Mouse (Mus musculus): ENCODE data around the gene Lsamp. TPM values are rescaled to one million over a fixed set of nuclear protein-coding genes. Genes with fewer than 3 reads are reported as not detected.

Gene Lsamp
- polyA plus RNA-seq (2015; fragmentation: Nextera tagmentation; extraction: Ambion mirVana), result 4.0 and 4.2 TPM in 2 replicates

GRCm38 (mm10) chr16:39984205-39984634, at the start of gene Lsamp:
Lsamp (plus strand) TSS chr16:39984361.
- no peaks in the 10 kb centered on the region for H3K27me3 ChIP-seq (replicated peaks)
- no peak within 1 kb of the TSS for H3K27ac ChIP-seq
- ATAC-seq, result peak; percentile 96
- peak within 1 kb of the TSS; percentile 95 for H3K4me2 ChIP-seq (replicated peaks)
- H3K4me1 ChIP-seq (replicated peaks), result 0 out of 2 replicates have a peak, but pooled peaks cover 4% of the 10 kb centered on the region
- peak within 1 kb of the TSS; percentile 44 for H3K4me3 ChIP-seq (replicated peaks)
- peak within 1 kb of the TSS; percentile 30; the same call in 1 of the 2 replicates for H3K9ac ChIP-seq
- H3K36me3 ChIP-seq, result no peaks in the 10 kb centered on the region
- H3K9me3 ChIP-seq, result no peaks in the 10 kb centered on the region
- 1% methylated on average over 24 of the region's 24 CpGs for WGBS

- no peak for ATAC-seq
- H3K36me3 ChIP-seq, result no peaks in the 10 kb centered on the region
- H3K4me2 ChIP-seq (replicated peaks), result no peak overlapping the region
- 97% methylated on average over 2 of the region's 2 CpGs for WGBS
- no peaks in the 10 kb centered on the region for H3K9me3 ChIP-seq
- H3K27me3 ChIP-seq (replicated peaks), result no peaks in the 10 kb centered on the region
- H3K4me1 ChIP-seq (replicated peaks), result no peaks in the 10 kb centered on the region
- H3K4me3 ChIP-seq (replicated peaks), result no peak overlapping the region
- no peak overlapping the region for H3K9ac ChIP-seq
- H3K27ac ChIP-seq, result no peak overlapping the region
These were observed 26.5 kb upstream of the Lsamp start for GRCm38 (mm10) chr16:39957686-39958085.

DNA sequence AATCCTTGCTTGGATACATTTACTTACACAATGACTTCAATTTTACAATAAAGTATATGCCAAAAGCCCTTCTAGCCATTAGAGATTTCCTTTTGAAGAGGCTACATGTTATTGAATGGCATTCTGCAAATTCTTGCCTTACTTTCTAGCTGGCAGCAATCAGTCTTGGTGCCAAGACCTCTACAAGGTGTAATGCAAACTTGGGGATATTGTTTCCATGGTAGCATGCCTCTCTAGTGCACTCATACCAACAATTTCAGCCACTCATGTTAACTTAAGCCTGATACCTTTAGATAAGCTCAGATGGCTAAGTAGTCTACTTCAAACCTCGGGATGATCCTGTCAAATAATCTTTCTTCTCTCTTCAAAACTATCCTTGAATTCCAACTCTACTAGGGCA, 11.4 kb upstream of the Lsamp start:
- ATAC-seq, result no peak
- no peak overlapping the region for H3K4me3 ChIP-seq (replicated peaks)
- H3K9me3 ChIP-seq, result no peaks in the 10 kb centered on the region
- H3K27ac ChIP-seq, result no peak overlapping the region
- no peaks in the 10 kb centered on the region for H3K27me3 ChIP-seq (replicated peaks)
- WGBS, result 74% methylated on average over 1 of the region's 1 CpGs
- H3K9ac ChIP-seq, result no peak overlapping the region
- H3K4me2 ChIP-seq (replicated peaks), result no peak overlapping the region
- H3K4me1 ChIP-seq (replicated peaks), result no peaks in the 10 kb centered on the region
- H3K36me3 ChIP-seq, result no peaks in the 10 kb centered on the region

DNA sequence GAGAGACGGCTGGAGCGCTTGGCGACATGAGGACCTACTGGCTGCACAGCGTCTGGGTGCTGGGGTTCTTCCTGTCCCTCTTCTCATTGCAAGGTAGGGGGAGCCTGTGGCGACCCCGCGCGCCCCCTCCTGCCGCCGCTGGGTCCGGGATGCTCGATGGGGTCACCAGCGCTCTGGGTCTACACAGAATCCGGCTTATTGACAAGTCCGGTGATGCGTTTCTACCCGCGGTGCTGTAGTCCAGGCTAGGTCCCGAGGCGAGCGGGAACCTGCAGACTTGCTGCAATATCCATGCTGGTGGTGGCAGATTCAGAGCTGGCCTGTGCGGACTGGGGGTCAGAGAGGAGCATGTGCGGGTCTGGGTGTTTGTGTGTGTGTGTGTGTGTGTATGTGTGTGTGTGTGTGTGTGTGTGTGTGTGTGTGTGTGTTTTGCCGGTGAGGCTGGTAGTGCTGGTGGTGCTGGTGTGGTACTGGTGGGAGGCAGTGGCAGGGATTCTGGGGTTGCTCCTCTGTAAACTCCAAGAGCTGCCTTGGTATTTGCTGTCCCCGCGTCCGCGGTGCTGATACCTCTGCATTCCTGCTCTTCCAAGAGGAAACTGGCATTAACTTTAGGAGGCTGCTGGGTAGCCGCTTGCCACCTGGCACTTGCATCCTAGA, 602 bp downstream of the Lsamp start:
- WGBS, result 1% methylated on average over 29 of the region's 29 CpGs
- H3K9ac ChIP-seq, result peak overlapping the region; percentile 30; the same call in 1 of the 2 replicates
- peak; percentile 68 for ATAC-seq

GRCm38 (mm10) chr16:39988466-39988865, 4.3 kb downstream of the Lsamp start:
- no peaks in the 10 kb centered on the region for H3K9me3 ChIP-seq
- no peak for ATAC-seq
- H3K9ac ChIP-seq, result no peak overlapping the region
- H3K36me3 ChIP-seq, result no peaks in the 10 kb centered on the region
- H3K4me2 ChIP-seq (replicated peaks), result no peak overlapping the region
- H3K4me3 ChIP-seq (replicated peaks), result no peak overlapping the region
- no peak overlapping the region for H3K27ac ChIP-seq
- 54% methylated on average over 2 of the region's 2 CpGs for WGBS
- H3K4me1 ChIP-seq (replicated peaks), result 0 out of 2 replicates have a peak, but pooled peaks cover 4% of the 10 kb centered on the region
- no peaks in the 10 kb centered on the region for H3K27me3 ChIP-seq (replicated peaks)

More for the DNA sequence above, 602 bp downstream of the Lsamp start:
- Histone ChIP-seq H3K4me1 (replicated peaks) (0 out of 2 replicates have a peak, but pooled peaks cover 4% of the 10 kb centered on the region), H3K4me2 (replicated peaks) (peak overlapping the region; percentile 95), H3K36me3 (no peaks in the 10 kb centered on the region), H3K27me3 (replicated peaks) (no peaks in the 10 kb centered on the region), H3K9me3 (no peaks in the 10 kb centered on the region), H3K4me3 (replicated peaks) (peak overlapping the region; percentile 44), H3K27ac (no peak overlapping the region)

GRCm38 (mm10) chr16:39994821-39995220, 10.7 kb downstream of the Lsamp start:
- no peak overlapping the region for H3K9ac ChIP-seq
- no peaks in the 10 kb centered on the region for H3K4me1 ChIP-seq (replicated peaks)
- no peaks in the 10 kb centered on the region for H3K9me3 ChIP-seq
- H3K27ac ChIP-seq, result no peak overlapping the region
- no peaks in the 10 kb centered on the region for H3K36me3 ChIP-seq
- no peak overlapping the region for H3K4me2 ChIP-seq (replicated peaks)
- H3K4me3 ChIP-seq (replicated peaks), result no peak overlapping the region
- 90% methylated on average over 5 of the region's 5 CpGs for WGBS
- no peaks in the 10 kb centered on the region for H3K27me3 ChIP-seq (replicated peaks)
- ATAC-seq, result no peak

DNA sequence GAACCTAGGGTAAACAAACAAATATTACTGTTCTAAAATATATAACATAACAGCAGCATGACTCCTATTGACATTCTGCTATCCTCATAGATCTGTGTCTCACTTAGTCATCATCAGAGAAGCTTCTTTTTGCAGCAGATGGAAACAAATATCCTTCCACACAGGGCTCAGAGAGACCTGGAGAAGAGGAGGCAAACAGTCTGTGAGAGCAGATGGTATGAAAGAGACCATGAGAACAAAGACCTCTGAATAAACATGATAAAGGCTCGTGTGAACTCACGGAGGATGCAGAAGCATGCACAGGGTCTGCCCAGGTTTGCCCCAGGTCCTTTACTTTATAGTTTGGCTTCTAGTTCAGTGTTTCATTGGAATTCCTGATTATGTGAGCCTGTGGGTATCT, 24.6 kb downstream of the Lsamp start:
- ATAC-seq, result no peak
- Histone ChIP-seq H3K4me2 (replicated peaks) (no peak overlapping the region), H3K4me3 (replicated peaks) (no peak overlapping the region), H3K27me3 (replicated peaks) (no peaks in the 10 kb centered on the region), H3K9ac (no peak overlapping the region), H3K4me1 (replicated peaks) (no peaks in the 10 kb centered on the region), H3K36me3 (no peaks in the 10 kb centered on the region), H3K9me3 (no peaks in the 10 kb centered on the region), H3K27ac (no peak overlapping the region)
- WGBS, result 68% methylated on average over 2 of the region's 2 CpGs

- Histone ChIP-seq H3K4me1 (replicated peaks) (no peaks in the 10 kb centered on the region), H3K4me2 (replicated peaks) (no peak overlapping the region), H3K9me3 (no peaks in the 10 kb centered on the region), H3K36me3 (no peaks in the 10 kb centered on the region), H3K27ac (no peak overlapping the region), H3K9ac (no peak overlapping the region), H3K27me3 (replicated peaks) (no peaks in the 10 kb centered on the region), H3K4me3 (replicated peaks) (no peak overlapping the region)
- ATAC-seq, result no peak
- WGBS, result 53% methylated on average over 1 of the region's 1 CpGs
These were observed 26.9 kb downstream of the Lsamp start for GRCm38 (mm10) chr16:40011106-40011505.

DNA sequence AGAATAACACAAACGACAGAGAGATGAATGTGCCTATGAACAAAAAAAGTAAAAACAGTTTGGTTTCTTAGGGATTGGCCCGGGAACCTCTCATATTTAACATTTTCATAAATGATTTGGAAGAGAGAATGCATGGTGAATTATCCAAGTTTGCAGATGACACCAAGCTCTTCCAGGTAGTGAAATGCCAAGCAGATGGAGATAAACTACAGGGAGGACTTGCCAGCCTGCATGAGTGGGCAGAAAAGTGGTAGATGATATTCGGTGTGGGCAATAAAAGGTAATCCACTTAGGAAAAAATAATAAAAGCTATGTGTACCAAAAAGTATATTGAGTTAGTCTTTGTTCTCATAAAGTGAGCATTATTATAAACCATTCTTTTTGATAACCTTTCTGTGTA, 38.5 kb downstream of the Lsamp start:
- H3K27ac ChIP-seq, result no peak overlapping the region
- H3K4me1 ChIP-seq (replicated peaks), result no peaks in the 10 kb centered on the region
- no peak overlapping the region for H3K4me3 ChIP-seq (replicated peaks)
- H3K27me3 ChIP-seq (replicated peaks), result no peaks in the 10 kb centered on the region
- no peak overlapping the region for H3K9ac ChIP-seq
- WGBS, result 79% methylated on average over 3 of the region's 3 CpGs
- no peaks in the 10 kb centered on the region for H3K36me3 ChIP-seq
- ATAC-seq, result no peak
- no peaks in the 10 kb centered on the region for H3K9me3 ChIP-seq
- H3K4me2 ChIP-seq (replicated peaks), result no peak overlapping the region

- H3K4me2 ChIP-seq (replicated peaks), result no peak overlapping the region
- H3K9me3 ChIP-seq, result no peaks in the 10 kb centered on the region
- H3K27ac ChIP-seq, result no peak overlapping the region
- H3K36me3 ChIP-seq, result no peaks in the 10 kb centered on the region
- WGBS, result 88% methylated on average over 1 of the region's 1 CpGs
- H3K4me3 ChIP-seq (replicated peaks), result no peak overlapping the region
- no peaks in the 10 kb centered on the region for H3K27me3 ChIP-seq (replicated peaks)
- H3K4me1 ChIP-seq (replicated peaks), result no peaks in the 10 kb centered on the region
- no peak overlapping the region for H3K9ac ChIP-seq
- peak; percentile 71 for ATAC-seq
These were observed 52.6 kb downstream of the Lsamp start for GRCm38 (mm10) chr16:40036719-40037118.

- no peak for ATAC-seq
- Histone ChIP-seq H3K27me3 (replicated peaks) (no peaks in the 10 kb centered on the region), H3K4me1 (replicated peaks) (no peaks in the 10 kb centered on the region), H3K4me3 (replicated peaks) (no peak overlapping the region), H3K9me3 (no peaks in the 10 kb centered on the region), H3K9ac (no peak overlapping the region), H3K36me3 (no peaks in the 10 kb centered on the region), H3K4me2 (replicated peaks) (no peak overlapping the region), H3K27ac (no peak overlapping the region)
- WGBS, result 53% methylated on average over 2 of the region's 2 CpGs
These were observed 75.4 kb downstream of the Lsamp start for GRCm38 (mm10) chr16:40059546-40059945.

DNA sequence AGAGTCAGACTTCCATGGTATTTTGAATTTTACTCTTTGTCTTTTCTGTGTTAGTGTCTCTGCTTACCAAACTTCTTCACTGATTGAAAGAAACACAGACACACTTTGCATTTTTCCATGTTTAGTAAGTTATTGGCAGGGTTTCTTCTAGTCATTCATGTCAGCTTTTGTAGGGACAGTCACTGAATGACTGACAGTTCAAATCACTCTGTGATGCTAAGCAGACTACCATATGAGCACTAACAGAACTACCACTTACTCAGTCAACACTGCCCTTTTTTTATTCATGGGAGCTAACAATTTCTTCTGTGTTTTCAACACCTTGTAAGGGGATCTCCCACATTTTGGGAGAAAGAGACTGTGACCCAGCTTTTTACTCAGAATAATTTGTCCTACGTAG, 75.8 kb downstream of the Lsamp start:
- no peak overlapping the region for H3K4me2 ChIP-seq (replicated peaks)
- no peak for ATAC-seq
- H3K4me1 ChIP-seq (replicated peaks), result no peaks in the 10 kb centered on the region
- H3K36me3 ChIP-seq, result no peaks in the 10 kb centered on the region
- H3K27ac ChIP-seq, result no peak overlapping the region
- no peaks in the 10 kb centered on the region for H3K9me3 ChIP-seq
- H3K4me3 ChIP-seq (replicated peaks), result no peak overlapping the region
- H3K9ac ChIP-seq, result no peak overlapping the region
- WGBS, result 70% methylated on average over 1 of the region's 1 CpGs
- no peaks in the 10 kb centered on the region for H3K27me3 ChIP-seq (replicated peaks)

DNA sequence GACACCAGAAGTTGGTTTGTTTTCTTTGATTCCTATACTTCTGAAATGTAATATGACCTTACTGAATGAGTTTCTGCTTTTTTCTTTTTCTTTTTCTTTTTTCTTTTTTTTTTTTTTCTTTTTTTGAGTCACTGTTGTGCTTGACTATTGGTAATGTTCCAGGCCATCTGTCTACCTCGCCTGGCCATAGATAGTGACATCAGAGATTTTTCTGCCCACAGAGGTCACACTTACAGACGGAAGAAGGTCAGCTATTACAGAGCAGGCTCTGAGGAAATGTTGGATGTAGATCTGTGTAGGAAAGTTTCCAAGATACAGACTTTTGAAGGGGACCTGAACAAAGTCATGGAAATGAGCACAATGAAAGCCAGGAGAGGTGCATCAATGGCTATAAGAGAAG, 76.3 kb downstream of the Lsamp start:
- ATAC-seq, result no peak

More for the DNA sequence above, 76.3 kb downstream of the Lsamp start:
- Histone ChIP-seq H3K27me3 (replicated peaks) (no peaks in the 10 kb centered on the region), H3K36me3 (no peaks in the 10 kb centered on the region), H3K4me3 (replicated peaks) (no peak overlapping the region), H3K27ac (no peak overlapping the region), H3K9ac (no peak overlapping the region), H3K4me1 (replicated peaks) (no peaks in the 10 kb centered on the region), H3K4me2 (replicated peaks) (no peak overlapping the region), H3K9me3 (no peaks in the 10 kb centered on the region)
- 64% methylated on average over 2 of the region's 2 CpGs for WGBS

Measured in intestine, embryonic 15.5 days (tissue).